Mouse (Mus musculus): ENCODE data around the gene Fnip2.

DNA sequence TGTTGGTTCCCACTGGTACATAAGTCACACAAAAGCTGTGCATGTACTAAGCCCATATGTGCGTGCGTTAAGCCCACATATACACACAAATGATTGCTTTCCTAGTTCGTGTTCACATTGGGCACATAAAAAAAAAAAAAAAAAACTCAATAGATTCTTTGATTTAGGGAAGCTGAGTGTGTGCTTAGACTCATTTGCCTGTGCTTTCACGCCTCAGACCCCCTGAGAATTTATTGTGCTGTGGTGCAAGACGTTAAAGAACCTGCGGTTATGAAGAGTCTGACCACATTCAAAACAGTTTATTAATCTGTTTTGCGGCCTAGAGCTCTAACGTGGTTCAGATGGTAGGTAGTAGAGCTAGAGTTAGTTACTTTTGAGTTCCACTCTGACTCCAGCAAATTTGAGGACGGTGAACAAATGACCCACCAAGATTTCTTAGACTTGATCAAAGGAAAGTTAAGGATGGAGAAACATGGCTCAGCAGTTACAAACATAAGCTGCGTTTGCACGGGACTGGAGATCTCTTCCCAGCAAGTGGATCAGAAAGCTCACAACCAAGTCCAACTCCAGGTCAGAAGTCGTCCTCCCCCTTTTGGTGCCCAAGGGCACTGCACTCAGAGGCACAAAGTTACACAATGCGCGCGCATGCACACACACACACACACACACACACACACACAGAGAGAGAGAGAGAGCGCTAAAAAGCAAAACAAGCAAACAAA, 1.2 kb upstream of the Fnip2 start:
- TF ChIP-seq USF1 (IDR thresholded peaks at IDR 0.05; ENCODE audit: low read depth, low read length) (no peak), POLR2A (IDR thresholded peaks at IDR 0.05; ENCODE audit: low read depth, low read length) (no peak), GABPA (IDR thresholded peaks at IDR 0.05; ENCODE audit: insufficient replicate concordance, low read depth, low read length) (no peak), CTCF (conservative IDR thresholded peaks at IDR 0.05 in 1 of 2, IDR thresholded peaks at IDR 0.05 in 1 of 2; ENCODE audit: low read depth in 2 of 2, low read length in 2 of 2) (no peak), EP300 (IDR thresholded peaks at IDR 0.05; ENCODE audit: low read length) (peak; percentile 34; the same call in 1 of the 2 replicates), BHLHE40 (IDR thresholded peaks at IDR 0.05; ENCODE audit: low read depth, low read length) (peak; percentile 67), SIN3A (IDR thresholded peaks at IDR 0.05; ENCODE audit: low read length) (no peak), MEF2A (IDR thresholded peaks at IDR 0.05; ENCODE audit: borderline replicate concordance, low read depth, low read length) (no peak), E2F4 (IDR thresholded peaks at IDR 0.05; ENCODE audit: insufficient replicate concordance, low read depth, low read length) (no peak), CHD2 (IDR thresholded peaks at IDR 0.05; ENCODE audit: low read length) (no peak)

All from CH12.LX (cell line).